Mouse (Mus musculus): ENCODE measurements around the gene Abcf2. TPM values are rescaled to one million over a fixed set of nuclear protein-coding genes. Genes with fewer than 3 reads are reported as not detected.
"Not testable (repeated sequence)": the region's sequence is repeated elsewhere in the genome, so short reads cannot be mapped to it uniquely, and the experiment has no call there.

Gene Abcf2
- polyA plus RNA-seq, 1 experiment from 2014 or later = 80.9 TPM

DNA sequence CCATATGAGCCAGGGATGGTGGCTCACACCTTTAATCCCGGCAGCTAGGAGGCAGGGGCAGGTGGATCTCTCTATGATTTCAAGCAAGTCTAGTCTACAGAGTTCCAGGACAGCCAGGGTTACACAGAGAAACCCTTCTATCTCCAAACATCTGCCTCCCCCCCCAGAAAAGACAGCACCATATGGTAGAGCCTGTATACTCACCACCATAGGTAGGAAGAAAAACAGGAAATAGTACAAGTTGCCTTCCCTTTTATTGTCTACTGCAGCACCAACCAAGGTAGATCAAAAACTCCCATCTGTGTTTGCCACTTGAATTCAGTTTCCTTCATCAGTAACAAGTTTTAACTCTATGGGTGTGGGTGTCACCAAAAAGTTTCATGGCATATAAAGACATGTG, 1.3 kb downstream of the Abcf2 start:
- ATAC-seq = no peak
- Histone ChIP-seq H3K4me1 (ENCODE audit: control insufficient read depth, insufficient read depth, low read depth, low read length) (peaks cover 12% of the 10 kb centered on the region), H3K27ac (ENCODE audit: low read depth, low read length) (no peak overlapping the region), H3K36me3 (ENCODE audit: control insufficient read depth, insufficient read depth, low read length) (peaks cover 24% of the 10 kb centered on the region), H3K9me3 (ENCODE audit: control insufficient read depth, low read length) (no peaks in the 10 kb centered on the region), H3K4me2 (ENCODE audit: low read length) (peak overlapping the region; percentile 96), H3K27me3 (replicated peaks; ENCODE audit: control insufficient read depth, insufficient read depth, low read length) (no peaks in the 10 kb centered on the region), H3K9ac (ENCODE audit: low read depth, low read length) (no peak overlapping the region), H3K4me3 (ENCODE audit: low read length) (no peak overlapping the region; the same call in 1 of the 2 replicates)
- WGBS = 92% methylated on average over 1 of the region's 1 CpGs

DNA sequence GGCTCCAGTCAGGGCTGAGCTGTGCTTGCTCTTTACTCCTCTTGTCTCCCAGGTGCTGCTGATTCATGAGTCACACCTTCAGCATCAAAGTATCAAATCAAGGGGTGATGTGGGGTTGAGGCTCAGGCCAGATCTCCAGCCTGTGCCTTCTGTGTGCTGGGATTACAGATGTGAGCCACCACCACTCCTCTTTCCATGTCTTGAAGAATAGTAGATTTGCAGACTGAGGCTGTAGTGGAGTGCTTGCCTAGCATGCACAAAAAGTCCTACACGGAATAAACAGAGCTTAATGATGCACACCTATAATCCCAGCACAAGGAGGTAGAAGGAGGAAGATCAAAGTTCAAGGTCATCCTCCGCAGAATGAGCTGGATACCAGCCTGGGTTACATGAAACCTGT, 20.6 kb downstream of the Abcf2 start, which contains the start of gene 4931409K22Rik:
TSS of gene 4931409K22Rik (minus strand) at position 101 of the 400 bp plus-strand sequence.
- 84% methylated on average over 2 of the region's 2 CpGs for WGBS
- Histone ChIP-seq H3K9ac (ENCODE audit: low read depth, low read length) (no peak within 1 kb of the TSS), H3K36me3 (ENCODE audit: control insufficient read depth, insufficient read depth, low read length) (no peaks in the 10 kb centered on the region), H3K27me3 (replicated peaks; ENCODE audit: control insufficient read depth, insufficient read depth, low read length) (no peaks in the 10 kb centered on the region), H3K4me3 (ENCODE audit: low read length) (no peak within 1 kb of the TSS), H3K27ac (ENCODE audit: low read depth, low read length) (no peak within 1 kb of the TSS), H3K4me2 (ENCODE audit: low read length) (no peak within 1 kb of the TSS), H3K9me3 (ENCODE audit: control insufficient read depth, low read length) (peaks cover 3% of the 10 kb centered on the region; the same call in 1 of the 2 replicates), H3K4me1 (ENCODE audit: control insufficient read depth, insufficient read depth, low read depth, low read length) (no peaks in the 10 kb centered on the region)
- ATAC-seq = no peak

DNA sequence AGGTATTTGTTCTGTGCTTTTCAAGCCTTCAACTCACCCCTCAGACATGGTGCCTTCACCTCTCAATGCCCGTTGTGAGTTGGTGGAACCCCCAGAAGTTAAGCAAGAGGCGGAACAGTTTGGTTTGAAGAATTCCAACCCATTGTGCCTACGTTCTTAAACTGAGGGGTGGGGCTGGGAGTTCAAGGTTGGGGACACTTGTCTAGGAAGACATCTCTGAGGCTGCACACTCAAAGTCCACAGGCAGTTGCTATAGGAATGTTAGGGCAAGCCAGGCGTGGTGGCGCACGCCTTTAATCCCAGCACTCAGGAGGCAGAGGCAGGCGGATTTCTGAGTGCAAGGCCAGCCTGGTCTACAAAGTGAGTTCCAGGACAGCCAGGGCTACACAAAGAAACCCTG, 21.9 kb downstream of the Abcf2 start:
- not testable (repeated sequence) for H3K9ac ChIP-seq (ENCODE audit: low read depth, low read length); H3K27ac ChIP-seq (ENCODE audit: low read depth, low read length); H3K36me3 ChIP-seq (ENCODE audit: control insufficient read depth, insufficient read depth, low read length); H3K27me3 ChIP-seq (replicated peaks; ENCODE audit: control insufficient read depth, insufficient read depth, low read length); ATAC-seq; H3K4me3 ChIP-seq (ENCODE audit: low read length); H3K9me3 ChIP-seq (ENCODE audit: control insufficient read depth, low read length); H3K4me2 ChIP-seq (ENCODE audit: low read length)
- peaks cover 12% of the 10 kb centered on the region for H3K4me1 ChIP-seq (ENCODE audit: control insufficient read depth, insufficient read depth, low read depth, low read length)
- 95% methylated on average over 7 of the region's 7 CpGs for WGBS

DNA sequence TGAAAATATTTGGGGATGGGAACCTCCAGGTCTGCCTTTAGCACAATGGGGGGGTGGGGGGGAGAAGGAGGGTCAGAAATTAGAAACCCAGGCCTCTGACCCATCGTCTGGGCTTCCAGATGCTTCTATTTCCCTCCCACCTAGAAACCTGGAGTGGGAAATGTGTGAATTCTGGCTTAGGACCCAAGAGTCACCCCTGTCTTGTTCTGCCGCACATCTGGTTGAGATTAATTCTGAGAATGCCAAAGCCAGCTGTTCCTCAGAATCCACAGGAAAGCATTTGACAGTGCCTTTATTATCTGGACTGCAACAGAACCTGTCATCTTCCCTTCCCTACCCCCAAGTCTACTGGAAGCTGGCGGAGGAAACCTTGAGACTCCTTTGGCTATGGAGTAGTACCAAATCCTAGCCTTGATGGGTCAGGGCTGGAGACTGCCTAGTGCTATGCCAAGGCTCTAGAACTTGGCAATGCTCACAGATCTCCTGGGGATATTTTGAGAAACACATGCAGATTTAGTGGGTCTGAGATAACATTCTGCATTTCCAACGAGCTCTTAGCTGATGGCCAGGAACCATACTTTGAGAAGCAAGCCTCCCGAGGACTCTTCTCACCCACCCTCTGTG, 23.5 kb downstream of the Abcf2 start:
- Histone ChIP-seq H3K27ac (ENCODE audit: low read depth, low read length) (no peak overlapping the region), H3K4me3 (ENCODE audit: low read length) (no peak overlapping the region)
- no peak for ATAC-seq

DNA sequence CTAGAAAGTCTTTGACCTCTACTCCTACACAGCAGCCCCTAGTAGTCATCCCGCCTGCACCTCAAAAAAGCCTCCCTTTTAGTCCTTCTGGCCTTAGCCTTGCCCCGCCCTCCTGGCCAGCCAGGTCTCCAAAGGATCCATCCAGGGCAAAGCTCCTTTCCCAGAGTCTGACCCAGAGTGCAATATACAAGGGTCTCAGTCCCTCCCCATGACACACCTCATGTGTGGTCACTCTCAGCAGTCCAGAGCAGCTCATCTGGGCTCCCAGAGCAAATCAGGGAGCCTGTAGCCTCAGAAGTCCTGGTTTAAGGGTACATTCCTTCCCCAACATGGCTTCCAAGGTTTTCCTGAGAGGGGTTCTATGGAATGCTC, 26.0 kb downstream of the Abcf2 start:
- no peak overlapping the region for H3K4me3 ChIP-seq (ENCODE audit: low read length)
- H3K36me3 ChIP-seq (ENCODE audit: control insufficient read depth, insufficient read depth, low read length) = no peaks in the 10 kb centered on the region
- no peaks in the 10 kb centered on the region for H3K27me3 ChIP-seq (replicated peaks; ENCODE audit: control insufficient read depth, insufficient read depth, low read length)
- WGBS = 44% methylated on average over 2 of the region's 2 CpGs
- H3K27ac ChIP-seq (ENCODE audit: low read depth, low read length) = no peak overlapping the region
- H3K9me3 ChIP-seq (ENCODE audit: control insufficient read depth, low read length) = peaks cover 3% of the 10 kb centered on the region; the same call in 1 of the 2 replicates
- H3K4me1 ChIP-seq (ENCODE audit: control insufficient read depth, insufficient read depth, low read depth, low read length) = peaks cover 12% of the 10 kb centered on the region
- H3K9ac ChIP-seq (ENCODE audit: low read depth, low read length) = no peak overlapping the region
- H3K4me2 ChIP-seq (ENCODE audit: low read length) = peak overlapping the region; percentile 50
- ATAC-seq = no peak

More for the DNA sequence above, 23.5 kb downstream of the Abcf2 start:
- WGBS = 79% methylated on average over 5 of the region's 5 CpGs
- H3K4me1 ChIP-seq (ENCODE audit: control insufficient read depth, insufficient read depth, low read depth, low read length) = peaks cover 12% of the 10 kb centered on the region
- no peaks in the 10 kb centered on the region for H3K36me3 ChIP-seq (ENCODE audit: control insufficient read depth, insufficient read depth, low read length)
- peaks cover 3% of the 10 kb centered on the region; the same call in 1 of the 2 replicates for H3K9me3 ChIP-seq (ENCODE audit: control insufficient read depth, low read length)
- no peak overlapping the region for H3K9ac ChIP-seq (ENCODE audit: low read depth, low read length)
- H3K4me2 ChIP-seq (ENCODE audit: low read length) = no peak overlapping the region
- no peaks in the 10 kb centered on the region for H3K27me3 ChIP-seq (replicated peaks; ENCODE audit: control insufficient read depth, insufficient read depth, low read length)

DNA sequence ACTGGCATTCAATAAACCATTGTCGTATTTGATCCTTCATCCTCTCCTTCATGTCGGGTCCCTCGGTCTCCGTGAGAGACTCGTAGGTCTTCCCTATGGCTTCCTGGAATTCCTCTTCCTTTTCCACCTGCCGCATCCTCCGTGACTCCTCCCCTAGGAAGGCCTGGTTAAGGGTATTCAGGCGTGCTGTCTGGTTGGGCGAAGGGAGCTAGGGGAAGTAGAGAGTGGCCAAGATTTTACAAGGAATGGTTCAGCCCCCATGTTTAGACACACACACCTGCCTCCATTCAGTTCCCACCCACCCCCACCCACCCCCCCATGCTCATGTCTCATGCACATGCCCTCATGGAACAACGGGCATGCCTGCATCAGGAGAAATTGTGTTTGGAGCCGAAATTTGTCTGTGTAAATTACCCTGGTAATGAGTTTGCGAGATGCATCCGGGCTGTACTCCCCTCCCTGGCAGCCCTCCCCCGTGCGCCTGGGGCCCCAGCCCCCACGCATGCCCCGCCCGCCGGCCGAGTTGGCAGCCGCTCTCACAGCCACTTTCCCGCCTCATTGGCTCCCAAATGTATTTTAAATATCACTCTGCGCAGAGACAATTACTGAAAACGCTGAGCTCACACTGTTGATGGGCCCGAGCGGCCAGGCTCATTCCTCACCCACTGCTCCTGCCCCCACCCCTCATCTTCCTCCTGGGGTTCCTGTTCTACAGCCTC, 26.5 kb downstream of the Abcf2 start:
- peak overlapping the region; percentile 50 for H3K4me2 ChIP-seq (ENCODE audit: low read length)
- peak overlapping the region; percentile 22; the same call in 1 of the 2 replicates for H3K9ac ChIP-seq (ENCODE audit: low read depth, low read length)
- H3K4me3 ChIP-seq (ENCODE audit: low read length) = peak overlapping the region; percentile 12; the same call in 1 of the 2 replicates
- H3K27me3 ChIP-seq (replicated peaks; ENCODE audit: control insufficient read depth, insufficient read depth, low read length) = no peaks in the 10 kb centered on the region
- H3K27ac ChIP-seq (ENCODE audit: low read depth, low read length) = no peak overlapping the region
- WGBS = 29% methylated on average over 26 of the region's 26 CpGs
- H3K4me1 ChIP-seq (ENCODE audit: control insufficient read depth, insufficient read depth, low read depth, low read length) = peaks cover 12% of the 10 kb centered on the region
- no peaks in the 10 kb centered on the region for H3K36me3 ChIP-seq (ENCODE audit: control insufficient read depth, insufficient read depth, low read length)
- ATAC-seq = peak; percentile 83
- H3K9me3 ChIP-seq (ENCODE audit: control insufficient read depth, low read length) = no peaks in the 10 kb centered on the region; the same call in 1 of the 2 replicates

DNA sequence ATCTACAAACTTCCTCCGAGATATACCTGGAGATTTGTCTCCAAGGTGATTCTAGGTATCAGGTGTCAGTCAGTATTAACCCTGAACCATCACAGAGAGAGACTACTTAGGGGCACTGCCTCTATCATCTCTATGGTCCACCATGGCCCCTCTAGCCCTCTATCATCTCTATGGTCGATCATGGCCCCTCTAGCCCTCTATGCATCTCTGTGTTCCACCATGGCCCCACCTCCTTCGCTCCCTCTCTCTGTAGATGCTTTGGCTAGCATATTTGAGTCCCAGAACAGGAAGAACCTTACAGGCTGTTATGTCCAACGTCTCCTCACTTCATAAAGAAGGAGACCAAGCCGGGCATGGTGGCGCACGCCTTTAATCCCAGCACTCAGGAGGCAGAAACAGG, 34.6 kb downstream of the Abcf2 start:
- no peaks in the 10 kb centered on the region; the same call in 1 of the 2 replicates for H3K27me3 ChIP-seq (replicated peaks; ENCODE audit: control insufficient read depth, insufficient read depth, low read length)
- WGBS = 82% methylated on average over 7 of the region's 7 CpGs

DNA sequence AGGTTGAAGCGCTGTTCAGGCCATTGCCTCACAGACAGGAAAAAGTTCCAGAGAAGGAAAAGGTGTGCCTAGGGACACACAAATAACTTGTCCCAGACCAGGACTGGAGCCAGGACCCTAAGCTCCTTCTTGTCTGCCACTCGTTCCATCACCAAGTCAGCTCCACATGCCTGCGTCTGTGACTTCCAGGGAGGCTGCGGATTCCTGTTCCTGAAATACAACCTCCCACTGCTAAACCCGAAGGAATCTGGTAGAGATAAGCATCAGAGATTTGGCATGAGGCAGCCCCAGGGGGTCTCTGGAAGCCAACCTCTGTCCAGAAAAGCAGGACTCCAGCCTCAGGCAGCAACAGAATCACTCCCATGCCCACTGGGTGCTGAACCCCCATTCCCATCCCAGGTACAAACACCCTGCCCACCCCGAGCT, 36.1 kb downstream of the Abcf2 start:
- Histone ChIP-seq H3K27me3 (replicated peaks; ENCODE audit: control insufficient read depth, insufficient read depth, low read length) (no peaks in the 10 kb centered on the region; the same call in 1 of the 2 replicates), H3K4me3 (ENCODE audit: low read length) (no peak overlapping the region), H3K9ac (ENCODE audit: low read depth, low read length) (no peak overlapping the region), H3K36me3 (ENCODE audit: control insufficient read depth, insufficient read depth, low read length) (no peaks in the 10 kb centered on the region), H3K27ac (ENCODE audit: low read depth, low read length) (no peak overlapping the region), H3K9me3 (ENCODE audit: control insufficient read depth, low read length) (no peaks in the 10 kb centered on the region), H3K4me1 (ENCODE audit: control insufficient read depth, insufficient read depth, low read depth, low read length) (peaks cover 4% of the 10 kb centered on the region), H3K4me2 (ENCODE audit: low read length) (no peak overlapping the region)
- 42% methylated on average over 6 of the region's 6 CpGs for WGBS
- no peak for ATAC-seq

More for the DNA sequence above, 34.6 kb downstream of the Abcf2 start:
- Histone ChIP-seq H3K4me1 (ENCODE audit: control insufficient read depth, insufficient read depth, low read depth, low read length) (peaks cover 4% of the 10 kb centered on the region), H3K27ac (ENCODE audit: low read depth, low read length) (no peak overlapping the region), H3K4me2 (ENCODE audit: low read length) (no peak overlapping the region), H3K9me3 (ENCODE audit: control insufficient read depth, low read length) (no peaks in the 10 kb centered on the region), H3K4me3 (ENCODE audit: low read length) (no peak overlapping the region), H3K9ac (ENCODE audit: low read depth, low read length) (no peak overlapping the region), H3K36me3 (ENCODE audit: control insufficient read depth, insufficient read depth, low read length) (no peaks in the 10 kb centered on the region)
- ATAC-seq = no peak

DNA sequence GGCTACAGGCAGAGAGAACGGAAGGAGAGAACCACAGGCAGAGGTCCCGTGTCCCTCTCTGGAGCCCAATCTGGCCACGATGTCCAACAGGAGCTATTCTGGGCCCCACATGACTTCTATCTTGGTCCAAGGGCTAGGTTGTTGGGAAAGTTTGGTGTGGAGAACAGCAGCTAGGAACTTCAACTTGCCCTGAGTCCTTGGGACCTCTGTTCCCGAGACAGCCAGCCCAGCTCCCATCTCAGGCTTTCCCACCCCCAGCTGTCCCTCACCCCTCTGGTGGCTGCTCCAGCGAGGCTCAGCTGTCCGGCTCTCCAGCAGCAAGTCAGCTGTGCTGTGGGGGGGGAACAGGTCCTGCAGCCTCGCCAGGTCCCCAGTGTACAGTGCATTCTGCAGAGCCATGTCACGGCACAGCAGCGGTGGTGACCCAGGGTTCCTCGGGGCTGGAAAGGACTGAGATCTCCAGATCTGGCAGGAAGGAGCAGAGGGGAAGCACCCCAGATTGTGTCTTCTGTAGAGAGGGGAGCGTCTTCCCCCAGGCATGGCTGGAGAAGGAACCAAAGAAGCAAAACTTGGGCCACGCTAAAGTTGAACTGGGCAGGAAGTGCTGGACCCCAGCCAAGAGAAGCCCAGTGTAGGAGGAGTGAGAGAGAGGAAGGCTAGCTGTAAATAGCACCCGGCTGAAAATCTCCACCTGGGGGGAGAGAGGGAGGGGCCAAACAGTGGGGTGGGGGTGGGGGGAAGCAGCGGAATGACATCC, 36.7 kb downstream of the Abcf2 start, which contains the start of gene Asb10:
TSS of gene Asb10 (minus strand) at position 592 of the 757 bp plus-strand sequence.
- Histone ChIP-seq H3K4me2 (ENCODE audit: low read length) (no peak within 1 kb of the TSS), H3K36me3 (ENCODE audit: control insufficient read depth, insufficient read depth, low read length) (no peaks in the 10 kb centered on the region), H3K27ac (ENCODE audit: low read depth, low read length) (no peak within 1 kb of the TSS), H3K4me1 (ENCODE audit: control insufficient read depth, insufficient read depth, low read depth, low read length) (peaks cover 4% of the 10 kb centered on the region), H3K9me3 (ENCODE audit: control insufficient read depth, low read length) (no peaks in the 10 kb centered on the region), H3K9ac (ENCODE audit: low read depth, low read length) (no peak within 1 kb of the TSS), H3K4me3 (ENCODE audit: low read length) (no peak within 1 kb of the TSS), H3K27me3 (replicated peaks; ENCODE audit: control insufficient read depth, insufficient read depth, low read length) (peaks cover 2% of the 10 kb centered on the region; the same call in 1 of the 2 replicates)
- 44% methylated on average over 14 of the region's 14 CpGs for WGBS
- ATAC-seq = no peak

Data from hindbrain, embryonic 16.5 days (tissue).